In genomic region chr12:110021690-110022089, GRCm38 (mm10) we compare ENCODE assay signal across 12 mouse cellular contexts.
"Had no signal": no experiment of that assay in that cellular context is flagged by ENCODE, and none has a peak within 500 bp of the region (broad histone marks: within the 10 kb centered on the region; RNA-seq: fewer than 3 reads in every experiment).

No protein-coding gene starts in this region.

- H3K9me3 ChIP-seq: intestine, embryonic 15.5 days; limb, embryonic 12.5 days; stomach, embryonic 15.5 days had no signal

- H3K4me3 ChIP-seq: intestine, embryonic 15.5 days; layer of hippocampus, adult 2 months; limb, embryonic 12.5 days; midbrain, embryonic 12.5 days; neural tube, embryonic 13.5 days; stomach, embryonic 15.5 days had no signal

- DNase-seq: kidney, adult 18-20 months; kidney, postnatal 10 days; retina, postnatal 1 day; right cerebral cortex, postnatal 4 days; thymus, postnatal 4 days had no signal

- H3K9ac ChIP-seq: intestine, embryonic 15.5 days; limb, embryonic 12.5 days; midbrain, embryonic 12.5 days; neural tube, embryonic 13.5 days; stomach, embryonic 15.5 days had no signal

- H3K36me3 ChIP-seq: intestine, embryonic 15.5 days; limb, embryonic 12.5 days; midbrain, embryonic 12.5 days; neural tube, embryonic 13.5 days; stomach, embryonic 15.5 days had no signal

- H3K27me3 ChIP-seq: intestine, embryonic 15.5 days; midbrain, embryonic 12.5 days; neural tube, embryonic 13.5 days; stomach, embryonic 15.5 days had no signal

- H3K4me1 ChIP-seq: intestine, embryonic 15.5 days; stomach, embryonic 15.5 days had no signal

- H3K4me2 ChIP-seq: intestine, embryonic 15.5 days; limb, embryonic 12.5 days; midbrain, embryonic 12.5 days; neural tube, embryonic 13.5 days; stomach, embryonic 15.5 days had no signal

- H3K27ac ChIP-seq: intestine, embryonic 15.5 days; layer of hippocampus, adult 2 months; midbrain, embryonic 12.5 days; neural tube, embryonic 13.5 days; stomach, embryonic 15.5 days had no signal

- ATAC-seq: intestine, embryonic 15.5 days; midbrain, embryonic 16.5 days had no signal
